Mouse (Mus musculus): Measurements from ENCODE around the gene Gm11037. TPM values are rescaled to one million over a fixed set of nuclear protein-coding genes. Genes with fewer than 3 reads are reported as not detected.

Gm11037 gene
- polyA plus RNA-seq, 1 experiment from 2014 or later: not detected

- no peaks in the 10 kb centered on the region for H3K9me3 ChIP-seq (ENCODE audit: control insufficient read depth, low read length)
- peaks cover 16% of the 10 kb centered on the region for H3K4me1 ChIP-seq (ENCODE audit: control insufficient read depth, insufficient read depth, low read length)
- H3K9ac ChIP-seq (ENCODE audit: low read length): no peak overlapping the region
- no peak overlapping the region for H3K27ac ChIP-seq (ENCODE audit: low read depth, low read length)
- no peak for ATAC-seq (ENCODE audit: insufficient read depth, low FRiP score, low TSS enrichment)
- WGBS: 91% methylated on average over 9 of the region's 9 CpGs
- H3K4me2 ChIP-seq (ENCODE audit: low read depth): no peak overlapping the region
- H3K36me3 ChIP-seq (ENCODE audit: control insufficient read depth, insufficient read depth, low read length): no peaks in the 10 kb centered on the region
- no peaks in the 10 kb centered on the region for H3K27me3 ChIP-seq (ENCODE audit: control insufficient read depth, insufficient read depth, low read length)
- no peak for DNase-seq (ENCODE audit: low spot score)
- no peak overlapping the region for H3K4me3 ChIP-seq (ENCODE audit: low read depth, low read length)
Observed at GRCm38 (mm10) chr2:131125157-131125963, 7.9 kb upstream of the Gm11037 start.

GRCm38 (mm10) chr2:131125964-131126815, 7.1 kb upstream of the Gm11037 start:
- WGBS: 38% methylated on average over 9 of the region's 9 CpGs
- H3K36me3 ChIP-seq (ENCODE audit: control insufficient read depth, insufficient read depth, low read length): no peaks in the 10 kb centered on the region
- no peak overlapping the region for H3K4me3 ChIP-seq (ENCODE audit: low read depth, low read length)
- no peak for DNase-seq (ENCODE audit: low spot score)
- H3K27me3 ChIP-seq (ENCODE audit: control insufficient read depth, insufficient read depth, low read length): no peaks in the 10 kb centered on the region
- H3K4me2 ChIP-seq (ENCODE audit: low read depth): peak overlapping the region; percentile 12; the same call in 1 of the 2 replicates
- no peaks in the 10 kb centered on the region for H3K9me3 ChIP-seq (ENCODE audit: control insufficient read depth, low read length)
- ATAC-seq (ENCODE audit: insufficient read depth, low FRiP score, low TSS enrichment): no peak
- peaks cover 16% of the 10 kb centered on the region for H3K4me1 ChIP-seq (ENCODE audit: control insufficient read depth, insufficient read depth, low read length)
- 0 out of 2 replicates have a peak overlapping the region, but pooled peaks have one; percentile 23 for H3K9ac ChIP-seq (ENCODE audit: low read length)
- H3K27ac ChIP-seq (ENCODE audit: low read depth, low read length): no peak overlapping the region

DNA sequence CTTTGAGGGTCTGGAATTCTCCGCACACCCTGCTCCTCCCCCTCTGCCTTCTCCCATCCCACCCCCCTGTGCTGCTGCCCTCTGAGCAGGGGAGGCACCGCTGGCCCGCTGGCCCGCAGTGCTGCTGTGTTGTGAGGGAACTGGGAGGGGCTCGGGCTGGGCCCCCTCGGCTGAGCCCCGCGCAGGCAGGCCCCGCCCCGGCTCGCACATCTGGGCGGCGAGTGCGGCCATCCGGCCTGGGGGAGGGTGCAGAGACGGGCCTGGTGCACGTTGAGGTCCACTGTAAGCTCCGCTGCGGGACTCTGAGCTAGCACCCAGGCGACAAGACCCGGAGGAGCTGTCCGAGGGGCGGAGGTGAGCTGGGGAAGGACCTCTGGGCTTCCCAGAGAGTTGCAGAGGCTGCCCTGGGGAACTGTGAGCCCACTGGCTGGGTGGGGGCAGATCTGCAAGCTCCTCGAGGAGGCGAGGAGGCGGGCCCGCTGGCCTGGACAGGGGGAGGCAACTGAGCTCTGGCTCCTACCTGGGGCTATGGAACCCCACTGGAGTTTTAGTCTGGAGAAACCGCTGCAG, 6.1 kb upstream of the Gm11037 start, which contains the start of gene Hspa12b:
Gene Hspa12b (plus strand): TSS at position 120 of the 570 bp plus-strand sequence.
- Histone ChIP-seq H3K36me3 (ENCODE audit: control insufficient read depth, insufficient read depth, low read length) (no peaks in the 10 kb centered on the region), H3K4me1 (ENCODE audit: control insufficient read depth, insufficient read depth, low read length) (peaks cover 16% of the 10 kb centered on the region), H3K9me3 (ENCODE audit: control insufficient read depth, low read length) (no peaks in the 10 kb centered on the region), H3K4me3 (ENCODE audit: low read depth, low read length) (peak within 1 kb of the TSS; percentile 48), H3K9ac (ENCODE audit: low read length) (peak within 1 kb of the TSS; percentile 80), H3K4me2 (ENCODE audit: low read depth) (peak within 1 kb of the TSS; percentile 80), H3K27me3 (ENCODE audit: control insufficient read depth, insufficient read depth, low read length) (no peaks in the 10 kb centered on the region), H3K27ac (ENCODE audit: low read depth, low read length) (peak within 1 kb of the TSS; percentile 62)
- WGBS: under 1% methylated on average over 28 of the region's 28 CpGs
- DNase-seq (ENCODE audit: low spot score) (peak; percentile 74), ATAC-seq (ENCODE audit: insufficient read depth, low FRiP score, low TSS enrichment) (peak; percentile 65)

- peak overlapping the region; percentile 48; the same call in 1 of the 2 replicates for H3K4me3 ChIP-seq (ENCODE audit: low read depth, low read length)
- ATAC-seq (ENCODE audit: insufficient read depth, low FRiP score, low TSS enrichment): no peak
Observed at GRCm38 (mm10) chr2:131128211-131128610, 5.1 kb upstream of the Gm11037 start.

DNA sequence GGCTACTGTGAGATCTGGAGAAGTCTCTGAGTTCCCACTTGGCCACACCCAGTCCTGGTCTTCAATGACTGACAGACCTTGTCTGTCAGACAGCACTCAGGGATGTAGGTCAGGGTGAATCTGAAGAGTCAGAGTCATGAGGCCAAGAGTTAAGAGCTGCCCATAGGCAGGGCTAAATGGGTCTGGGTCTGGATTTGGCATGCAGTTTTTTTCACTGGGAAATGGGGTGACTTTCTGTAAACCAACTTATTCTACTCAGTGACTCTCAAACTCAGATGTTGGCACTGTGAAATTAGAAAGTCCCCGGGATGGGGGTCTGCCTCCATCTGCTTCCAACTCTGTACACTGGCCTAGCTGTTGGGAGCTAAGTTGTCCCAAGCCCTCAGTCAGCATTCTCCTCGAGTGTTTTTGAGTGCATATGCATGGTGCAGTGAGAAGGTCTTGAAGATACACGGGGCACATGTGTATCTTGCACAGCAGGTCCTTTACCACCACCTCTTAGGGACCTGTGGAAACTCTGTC, 4.6 kb upstream of the Gm11037 start:
- Histone ChIP-seq H3K4me3 (ENCODE audit: low read depth, low read length) (no peak overlapping the region), H3K4me2 (ENCODE audit: low read depth) (peak overlapping the region; percentile 2; the same call in 1 of the 2 replicates)
- ATAC-seq (ENCODE audit: insufficient read depth, low FRiP score, low TSS enrichment): no peak

More at GRCm38 (mm10) chr2:131128211-131128610, 5.1 kb upstream of the Gm11037 start:
- no peaks in the 10 kb centered on the region for H3K36me3 ChIP-seq (ENCODE audit: control insufficient read depth, insufficient read depth, low read length)
- H3K27me3 ChIP-seq (ENCODE audit: control insufficient read depth, insufficient read depth, low read length): no peaks in the 10 kb centered on the region
- peak overlapping the region; percentile 80 for H3K4me2 ChIP-seq (ENCODE audit: low read depth)
- no peak overlapping the region; the same call in 1 of the 2 replicates for H3K9ac ChIP-seq (ENCODE audit: low read length)
- H3K27ac ChIP-seq (ENCODE audit: low read depth, low read length): no peak overlapping the region
- WGBS: 75% methylated on average over 5 of the region's 5 CpGs
- no peaks in the 10 kb centered on the region for H3K9me3 ChIP-seq (ENCODE audit: control insufficient read depth, low read length)
- peaks cover 16% of the 10 kb centered on the region for H3K4me1 ChIP-seq (ENCODE audit: control insufficient read depth, insufficient read depth, low read length)
- DNase-seq (ENCODE audit: low spot score): no peak

GRCm38 (mm10) chr2:131129836-131130235, 3.5 kb upstream of the Gm11037 start:
- Histone ChIP-seq H3K27ac (ENCODE audit: low read depth, low read length) (no peak overlapping the region), H3K9me3 (ENCODE audit: control insufficient read depth, low read length) (no peaks in the 10 kb centered on the region), H3K9ac (ENCODE audit: low read length) (no peak overlapping the region), H3K36me3 (ENCODE audit: control insufficient read depth, insufficient read depth, low read length) (peaks cover 2% of the 10 kb centered on the region; the same call in 1 of the 2 replicates), H3K27me3 (ENCODE audit: control insufficient read depth, insufficient read depth, low read length) (no peaks in the 10 kb centered on the region), H3K4me3 (ENCODE audit: low read depth, low read length) (no peak overlapping the region), H3K4me2 (ENCODE audit: low read depth) (no peak overlapping the region), H3K4me1 (ENCODE audit: control insufficient read depth, insufficient read depth, low read length) (peaks cover 16% of the 10 kb centered on the region)
- 81% methylated on average over 5 of the region's 5 CpGs for WGBS
- DNase-seq (ENCODE audit: low spot score) (no peak), ATAC-seq (ENCODE audit: insufficient read depth, low FRiP score, low TSS enrichment) (no peak)

More for the DNA sequence above, 4.6 kb upstream of the Gm11037 start:
- 80% methylated on average over 3 of the region's 3 CpGs for whole genome bisulfite sequencing
- H3K9ac ChIP-seq (ENCODE audit: low read length): no peak overlapping the region
- no peak for DNase-seq (ENCODE audit: low spot score)
- H3K36me3 ChIP-seq (ENCODE audit: control insufficient read depth, insufficient read depth, low read length): no peaks in the 10 kb centered on the region
- no peak overlapping the region for H3K27ac ChIP-seq (ENCODE audit: low read depth, low read length)
- no peaks in the 10 kb centered on the region for H3K9me3 ChIP-seq (ENCODE audit: control insufficient read depth, low read length)
- H3K4me1 ChIP-seq (ENCODE audit: control insufficient read depth, insufficient read depth, low read length): peaks cover 16% of the 10 kb centered on the region
- no peaks in the 10 kb centered on the region for H3K27me3 ChIP-seq (ENCODE audit: control insufficient read depth, insufficient read depth, low read length)

GRCm38 (mm10) chr2:131130849-131131248, 2.4 kb upstream of the Gm11037 start:
- H3K4me3 ChIP-seq (ENCODE audit: low read depth, low read length): no peak overlapping the region

More at GRCm38 (mm10) chr2:131130849-131131248, 2.4 kb upstream of the Gm11037 start:
- Histone ChIP-seq H3K27me3 (ENCODE audit: control insufficient read depth, insufficient read depth, low read length) (no peaks in the 10 kb centered on the region), H3K9ac (ENCODE audit: low read length) (no peak overlapping the region), H3K4me1 (ENCODE audit: control insufficient read depth, insufficient read depth, low read length) (peaks cover 16% of the 10 kb centered on the region), H3K36me3 (ENCODE audit: control insufficient read depth, insufficient read depth, low read length) (peaks cover 2% of the 10 kb centered on the region; the same call in 1 of the 2 replicates), H3K9me3 (ENCODE audit: control insufficient read depth, low read length) (no peaks in the 10 kb centered on the region), H3K27ac (ENCODE audit: low read depth, low read length) (no peak overlapping the region), H3K4me2 (ENCODE audit: low read depth) (no peak overlapping the region)
- DNase-seq (ENCODE audit: low spot score): no peak
- no peak for ATAC-seq (ENCODE audit: insufficient read depth, low FRiP score, low TSS enrichment)
- WGBS: 78% methylated on average over 2 of the region's 2 CpGs
